8 mouse cellular contexts compared by ENCODE assay signal in the genomic region with DNA sequence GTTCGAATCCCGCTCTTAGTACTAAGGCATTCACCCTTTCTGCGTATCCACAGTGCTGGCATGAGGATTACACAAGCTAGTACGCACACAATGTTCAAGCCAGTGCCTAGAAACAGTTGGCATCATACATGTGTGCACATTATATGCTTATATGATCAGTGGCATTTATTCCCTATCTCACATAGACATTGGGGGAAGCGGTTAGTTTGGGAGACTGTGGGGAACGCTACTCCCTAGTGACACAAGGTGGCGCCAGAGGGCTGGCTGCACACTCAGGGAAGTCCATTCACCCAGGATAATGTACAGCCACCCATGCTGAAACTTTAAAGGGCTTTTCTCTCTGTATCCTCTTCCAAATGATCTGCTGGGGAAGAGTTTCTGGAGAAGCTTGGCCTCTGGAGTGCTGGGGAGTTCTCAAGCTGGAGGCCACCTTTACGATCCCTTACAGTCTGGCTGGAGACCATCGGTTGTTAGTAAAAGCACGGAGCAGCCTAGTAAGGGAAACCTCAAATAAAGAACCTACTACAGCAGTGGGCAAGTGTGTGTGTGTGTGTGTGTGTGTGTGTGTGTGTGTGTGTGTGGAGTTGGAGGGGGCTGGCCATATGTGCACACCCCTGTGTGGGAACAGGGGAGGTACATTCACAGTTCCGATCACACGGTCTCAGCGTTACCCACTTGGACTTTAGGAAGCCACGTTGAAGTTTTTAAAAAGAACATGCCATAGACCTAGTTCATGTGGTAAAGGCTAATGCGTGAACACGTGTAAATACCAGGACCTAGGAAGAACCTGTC.
DNase-seq lines count a peak whose midpoint lies in the region; ATAC-seq and TF ChIP-seq lines count a peak whose summit lies in the region.

No protein-coding gene starts in this region.

- ATAC-seq in kidney, embryonic 14.5 days (ENCODE audit: low FRiP score, low TSS enrichment) = peak; percentile 84
- peak; percentile 33; the same call in 1 of the 2 replicates for ATAC-seq in limb, embryonic 11.5 days (ENCODE audit: insufficient number of reproducible peaks, low FRiP score, low TSS enrichment, low read depth)
- peak; percentile 88 for ATAC-seq in midbrain, embryonic 16.5 days

- no peaks in the 10 kb centered on the region for H3K27me3 ChIP-seq in thymus, adult 2 months (ENCODE audit: control insufficient read depth, insufficient read depth, low read length)
- H3K27me3 ChIP-seq in kidney, embryonic 14.5 days (ENCODE audit: control insufficient read depth, insufficient read depth, low read length) = no peaks in the 10 kb centered on the region
- no peaks in the 10 kb centered on the region for H3K27me3 ChIP-seq in limb, embryonic 11.5 days (ENCODE audit: control insufficient read depth, insufficient read depth, low read length)
- H3K27me3 ChIP-seq in midbrain, embryonic 16.5 days (ENCODE audit: control insufficient read depth, insufficient read depth, low read depth, low read length) = no peaks in the 10 kb centered on the region
- no peaks in the 10 kb centered on the region for H3K27me3 ChIP-seq in testis, adult 2 months (ENCODE audit: control insufficient read depth, insufficient read depth, low read length)

- no peaks in the 10 kb centered on the region for H3K36me3 ChIP-seq in thymus, adult 2 months (ENCODE audit: control insufficient read depth, insufficient read depth, low read length)
- peaks cover 25% of the 10 kb centered on the region; the same call in 1 of the 2 replicates for H3K36me3 ChIP-seq in kidney, embryonic 14.5 days (ENCODE audit: control insufficient read depth, insufficient read depth, low read length)
- H3K36me3 ChIP-seq in limb, embryonic 11.5 days (ENCODE audit: control insufficient read depth, insufficient read depth, low read length) = peaks cover 3% of the 10 kb centered on the region; the same call in 1 of the 2 replicates
- H3K36me3 ChIP-seq in midbrain, embryonic 16.5 days (ENCODE audit: control insufficient read depth, insufficient read depth, low read length) = no peaks in the 10 kb centered on the region
- no peaks in the 10 kb centered on the region for H3K36me3 ChIP-seq in testis, adult 2 months (ENCODE audit: control insufficient read depth, insufficient read depth, low read length)

- H3K9ac ChIP-seq in kidney, embryonic 14.5 days (ENCODE audit: low read depth, low read length) = no peak overlapping the region
- H3K9ac ChIP-seq in limb, embryonic 11.5 days (ENCODE audit: low read length) = no peak overlapping the region
- no peak overlapping the region for H3K9ac ChIP-seq in midbrain, embryonic 16.5 days (ENCODE audit: low read depth, low read length)

- no peak overlapping the region for H3K27ac ChIP-seq in thymus, adult 2 months (ENCODE audit: control insufficient read depth, insufficient read depth, low read length)
- no peak overlapping the region for H3K27ac ChIP-seq in kidney, embryonic 14.5 days (ENCODE audit: low read depth, low read length)
- H3K27ac ChIP-seq in limb, embryonic 11.5 days (replicated peaks; ENCODE audit: low read depth, low read length) = no peak overlapping the region
- no peak overlapping the region for H3K27ac ChIP-seq in midbrain, embryonic 16.5 days (ENCODE audit: low read length)
- H3K27ac ChIP-seq in testis, adult 2 months (ENCODE audit: control insufficient read depth, insufficient read depth, low read depth, low read length) = no peak overlapping the region

- peak; percentile 11 for DNase-seq in thymus, adult 2 months
- no peak for DNase-seq in thymus, postnatal 36 days
- DNase-seq in embryo, embryonic 10 days (ENCODE audit: low spot score) = peak; percentile 84
- DNase-seq in gastrocnemius, postnatal 36 days = peak; percentile 34 to 59
- DNase-seq in limb, embryonic 11.5 days (ENCODE audit: low spot score) = peak; percentile 72

- H3K9me3 ChIP-seq in kidney, embryonic 14.5 days (ENCODE audit: control insufficient read depth, low read length) = no peaks in the 10 kb centered on the region
- H3K9me3 ChIP-seq in limb, embryonic 11.5 days (ENCODE audit: control insufficient read depth, low read length) = no peaks in the 10 kb centered on the region
- H3K9me3 ChIP-seq in midbrain, embryonic 16.5 days (replicated peaks; ENCODE audit: control insufficient read depth, low read length, poor library complexity, severe bottlenecking) = no peaks in the 10 kb centered on the region

- 82% methylated on average over 16 of the region's 16 CpGs for WGBS in thymus, adult 2 months
- WGBS in kidney, embryonic 14.5 days = 81% methylated on average over 16 of the region's 16 CpGs
- WGBS in limb, embryonic 11.5 days = 78% methylated on average over 16 of the region's 16 CpGs
- WGBS in midbrain, embryonic 16.5 days = 78% methylated on average over 16 of the region's 16 CpGs

- intact Hi-C loops in gastrocnemius, postnatal 36 days (cut with DNase I) = loop anchor here (2.0 to 10.0 kb wide), 2 partner anchors 305 to 983 kb away; no protein-coding TSS in a partner anchor

- no peak overlapping the region for H3K4me2 ChIP-seq in kidney, embryonic 14.5 days (replicated peaks; ENCODE audit: low read depth, low read length)
- no peak overlapping the region for H3K4me2 ChIP-seq in limb, embryonic 11.5 days (ENCODE audit: low read depth, severe bottlenecking)
- H3K4me2 ChIP-seq in midbrain, embryonic 16.5 days (ENCODE audit: low read length) = no peak overlapping the region

- no peak for TF ChIP-seq POLR2A in thymus, adult 2 months (IDR thresholded peaks at IDR 0.05; ENCODE audit: control insufficient read depth, extremely low read depth, insufficient read depth, low read length, poor library complexity)
- no peak for TF ChIP-seq POLR2A in testis, adult 2 months (IDR thresholded peaks at IDR 0.05; ENCODE audit: control insufficient read depth, low read depth, low read length)

- TF ChIP-seq CTCF in thymus, adult 2 months (IDR thresholded peaks at IDR 0.05; ENCODE audit: borderline replicate concordance, control insufficient read depth, extremely low read depth, insufficient read depth, low read length, poor library complexity) = no peak
- peak; percentile 94; the same call in 1 of the 2 replicates for TF ChIP-seq CTCF in testis, adult 2 months (IDR thresholded peaks at IDR 0.05; ENCODE audit: control insufficient read depth, insufficient read depth, insufficient replicate concordance, low read depth, low read length)

- H3K4me1 ChIP-seq in thymus, adult 2 months (replicated peaks; ENCODE audit: control insufficient read depth, insufficient read depth, low read length) = no peaks in the 10 kb centered on the region
- H3K4me1 ChIP-seq in kidney, embryonic 14.5 days (ENCODE audit: control insufficient read depth, insufficient read depth, low read length) = 0 out of 2 replicates have a peak, but pooled peaks cover under 1% of the 10 kb centered on the region
- peaks cover 4% of the 10 kb centered on the region; the same call in 1 of the 2 replicates for H3K4me1 ChIP-seq in limb, embryonic 11.5 days (ENCODE audit: control insufficient read depth, insufficient read depth, low read length)
- no peaks in the 10 kb centered on the region for H3K4me1 ChIP-seq in midbrain, embryonic 16.5 days (ENCODE audit: control insufficient read depth, insufficient read depth, low read length)
- H3K4me1 ChIP-seq in testis, adult 2 months (ENCODE audit: control insufficient read depth, insufficient read depth, low read length) = no peaks in the 10 kb centered on the region; the same call in 1 of the 2 replicates

- no peak overlapping the region for H3K4me3 ChIP-seq in thymus, adult 2 months (ENCODE audit: control insufficient read depth, insufficient read depth, low read length)
- no peak overlapping the region for H3K4me3 ChIP-seq in kidney, embryonic 14.5 days (ENCODE audit: low read length)
- H3K4me3 ChIP-seq in limb, embryonic 11.5 days (ENCODE audit: low read depth, low read length) = no peak overlapping the region
- no peak overlapping the region for H3K4me3 ChIP-seq in midbrain, embryonic 16.5 days (ENCODE audit: low read depth, low read length)
- H3K4me3 ChIP-seq in testis, adult 2 months (ENCODE audit: control insufficient read depth, low read depth, low read length) = no peak overlapping the region

Comparison
In these comparisons a context has a peak if more than half of its experiments do, and no peak if none do; other contexts are left out.
1. DNase-seq: peak in thymus, adult 2 months (single experiment), embryo, embryonic 10 days (single experiment), gastrocnemius, postnatal 36 days (2 of 2) and limb, embryonic 11.5 days (single experiment); none in thymus, postnatal 36 days (0 of 2).
2. ATAC-seq: peak in every context shown above with its lines; median percentile 88 in midbrain, embryonic 16.5 days; 84 in kidney, embryonic 14.5 days; 33 in limb, embryonic 11.5 days.